Mouse (Mus musculus) Muller cell, postnatal 12 days (primary cell): Measurements from ENCODE around the gene Sidt2.
A peak's percentile ranks its signal among the peaks of the same experiment; 100 is the strongest.

Experiments
- DNase-seq: peaks from one replicate; pipeline ENCODE4 v3.0.0-alpha.2; 2015; ENCODE audit errors: inconsistent ontology term

Gene Sidt2

GRCm38 (mm10) chr9:45910995-45911394 lies 44.1 kb downstream of the Sidt2 start:
- no peak for DNase-seq

DNA sequence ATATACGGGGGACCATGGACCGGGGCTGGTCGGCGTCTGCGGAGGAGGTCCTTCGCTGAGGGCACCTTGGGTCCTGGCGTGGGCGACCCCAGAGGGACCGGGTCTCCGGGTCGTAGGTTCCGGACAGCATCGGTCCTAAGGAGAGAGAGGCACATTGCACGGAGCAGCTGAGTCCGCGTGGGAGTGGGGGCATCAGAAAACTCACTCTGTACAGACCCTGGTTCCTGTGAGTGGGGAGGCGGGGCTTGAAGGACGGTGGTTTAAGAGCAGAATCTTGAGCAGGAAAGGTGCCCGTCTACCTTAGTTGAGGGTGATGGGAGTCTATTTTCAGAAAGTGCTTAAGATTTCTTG lies 48.0 kb downstream of the Sidt2 start:
- no peak for DNase-seq

GRCm38 (mm10) chr9:45906355-45907077 lies 48.5 kb downstream of the Sidt2 start, which contains the start of the genes Pcsk7 and Rnf214:
Pcsk7 (plus strand) TSS chr9:45906497.
Rnf214 (minus strand) TSS chr9:45906911.
- peak; percentile 93 for DNase-seq

- no peak for DNase-seq
These were observed 49.2 kb downstream of the Sidt2 start for GRCm38 (mm10) chr9:45905811-45906237.

DNA sequence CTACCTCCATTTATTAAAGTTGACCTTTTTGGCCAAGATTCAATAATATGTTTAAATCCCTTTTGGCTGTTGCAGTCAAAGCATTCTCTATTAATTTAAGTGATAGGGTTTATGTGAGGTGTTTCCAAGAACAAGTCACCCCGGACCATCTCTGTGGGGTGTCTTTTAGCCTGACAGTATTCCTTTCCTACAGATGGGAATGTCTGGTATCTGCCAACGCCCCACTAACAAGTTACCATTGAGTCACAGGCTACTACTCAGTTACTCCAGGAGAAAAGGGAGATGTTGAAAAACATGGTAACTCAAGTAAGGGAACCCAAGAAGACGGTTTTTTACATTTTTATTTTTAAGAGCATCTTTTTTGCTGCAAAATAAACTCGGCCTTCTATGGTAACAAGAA lies 49.9 kb downstream of the Sidt2 start:
- DNase-seq, result no peak

- DNase-seq, result no peak
These were observed 61.4 kb downstream of the Sidt2 start for GRCm38 (mm10) chr9:45893681-45894080.
